Mouse (Mus musculus): ENCODE data around the gene Crim1.

The Crim1 gene

GRCm38 (mm10) chr17:78291030-78291429, 91.0 kb downstream of the Crim1 start:
- no peak for DNase-seq

- DNase-seq = no peak
Measured at GRCm38 (mm10) chr17:78292301-78292700, 92.3 kb downstream of the Crim1 start.

GRCm38 (mm10) chr17:78292827-78293488, 92.9 kb downstream of the Crim1 start:
- no peak for DNase-seq

- no peak for DNase-seq
Measured at GRCm38 (mm10) chr17:78295979-78296378, 95.9 kb downstream of the Crim1 start.

- DNase-seq = no peak
Measured at GRCm38 (mm10) chr17:78298140-78298539, 98.1 kb downstream of the Crim1 start.

- peak; percentile 50 for DNase-seq
Measured at GRCm38 (mm10) chr17:78298967-78299540, 99.0 kb downstream of the Crim1 start.

GRCm38 (mm10) chr17:78303053-78303452, 103.0 kb downstream of the Crim1 start:
- DNase-seq = no peak

- no peak for DNase-seq
Measured at GRCm38 (mm10) chr17:78304059-78304458, 104.0 kb downstream of the Crim1 start.

GRCm38 (mm10) chr17:78306434-78306833, 106.4 kb downstream of the Crim1 start:
- DNase-seq = no peak

- no peak for DNase-seq
Measured at GRCm38 (mm10) chr17:78308221-78308620, 108.2 kb downstream of the Crim1 start.

- no peak for DNase-seq
Measured at GRCm38 (mm10) chr17:78313006-78313405, 113.0 kb downstream of the Crim1 start.

GRCm38 (mm10) chr17:78313612-78314011, 113.6 kb downstream of the Crim1 start:
- DNase-seq = no peak

- DNase-seq = no peak
Measured at GRCm38 (mm10) chr17:78315659-78316058, 115.6 kb downstream of the Crim1 start.

- no peak for DNase-seq
Measured at GRCm38 (mm10) chr17:78317381-78317780, 117.3 kb downstream of the Crim1 start.

- no peak for DNase-seq
Measured at GRCm38 (mm10) chr17:78318810-78319209, 118.8 kb downstream of the Crim1 start.

GRCm38 (mm10) chr17:78321216-78321835, 121.3 kb downstream of the Crim1 start:
- DNase-seq = no peak

GRCm38 (mm10) chr17:78322369-78323335, 122.6 kb downstream of the Crim1 start:
- no peak for DNase-seq

GRCm38 (mm10) chr17:78325761-78326332, 125.8 kb downstream of the Crim1 start:
- DNase-seq = no peak

GRCm38 (mm10) chr17:78326381-78326780, 126.3 kb downstream of the Crim1 start:
- no peak for DNase-seq

- DNase-seq = no peak
Measured at GRCm38 (mm10) chr17:78327187-78327586, 127.1 kb downstream of the Crim1 start.

GRCm38 (mm10) chr17:78328287-78328686, 128.2 kb downstream of the Crim1 start:
- no peak for DNase-seq

- DNase-seq = no peak
Measured at GRCm38 (mm10) chr17:78331438-78331837, 131.4 kb downstream of the Crim1 start.

GRCm38 (mm10) chr17:78333275-78333674, 133.2 kb downstream of the Crim1 start:
- DNase-seq = no peak
